Mouse (Mus musculus): Measurements from ENCODE around the gene Uba6. TPM values are rescaled to one million over a fixed set of nuclear protein-coding genes. Genes with fewer than 3 reads are reported as not detected.

Uba6 gene
- total RNA-seq, 2 experiments from 2014 or later: 12.0 to 13.1 TPM

DNA sequence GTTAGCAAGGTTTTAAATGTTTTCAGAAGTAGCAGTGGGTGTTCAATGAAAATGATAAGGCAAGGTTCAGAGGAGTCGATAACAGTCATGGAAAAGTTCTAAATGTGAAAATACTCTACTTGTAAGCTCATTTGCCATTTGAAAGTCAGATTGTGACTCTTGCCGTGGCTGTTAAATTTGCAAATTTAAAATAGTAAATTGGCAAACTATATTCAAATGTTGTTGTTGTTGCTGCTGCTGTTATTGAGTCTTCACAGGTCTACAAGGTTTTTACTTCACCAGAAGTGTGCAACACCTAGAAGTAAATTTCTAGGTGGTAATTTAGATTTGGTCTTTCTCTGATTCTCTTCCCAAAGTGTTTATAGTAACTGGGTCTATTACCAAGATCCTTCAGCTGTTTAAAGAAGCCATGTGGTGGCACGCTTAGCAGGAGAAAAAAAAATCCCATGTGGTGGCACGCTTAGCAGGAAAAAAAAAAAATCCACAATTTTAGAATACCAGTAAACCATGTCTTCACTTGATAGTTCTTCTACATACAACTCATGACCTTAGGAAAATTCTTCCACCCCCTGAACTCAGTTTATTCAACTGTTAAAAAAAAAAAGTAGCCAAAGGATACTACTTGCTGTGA is 99.7 kb downstream of the Uba6 start:
- DNase-seq: no peak

DNA sequence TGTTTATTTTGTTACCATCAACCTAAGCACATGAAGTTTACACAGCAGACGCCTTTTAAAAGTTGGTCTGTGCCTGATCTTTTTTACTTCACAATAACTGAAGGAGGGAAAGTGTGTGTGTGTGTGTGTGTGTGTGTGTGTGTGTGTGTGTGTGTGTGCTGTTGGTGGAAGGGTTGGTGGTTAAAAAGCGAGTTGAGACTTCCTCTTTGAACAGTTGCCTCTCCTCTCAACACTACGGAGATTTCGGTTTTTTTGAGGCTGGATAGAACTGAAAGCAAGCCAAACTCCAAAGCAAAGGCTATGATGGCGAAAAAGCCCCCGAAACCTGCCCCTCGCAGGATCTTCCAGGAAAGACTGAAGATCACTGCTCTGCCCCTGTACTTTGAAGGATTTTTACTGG is 101.1 kb downstream of the Uba6 start, which contains the start of gene Stap1:
TSS of gene Stap1 (plus strand) at position 209 of the 400 bp plus-strand sequence.
- no peak for DNase-seq

DNA sequence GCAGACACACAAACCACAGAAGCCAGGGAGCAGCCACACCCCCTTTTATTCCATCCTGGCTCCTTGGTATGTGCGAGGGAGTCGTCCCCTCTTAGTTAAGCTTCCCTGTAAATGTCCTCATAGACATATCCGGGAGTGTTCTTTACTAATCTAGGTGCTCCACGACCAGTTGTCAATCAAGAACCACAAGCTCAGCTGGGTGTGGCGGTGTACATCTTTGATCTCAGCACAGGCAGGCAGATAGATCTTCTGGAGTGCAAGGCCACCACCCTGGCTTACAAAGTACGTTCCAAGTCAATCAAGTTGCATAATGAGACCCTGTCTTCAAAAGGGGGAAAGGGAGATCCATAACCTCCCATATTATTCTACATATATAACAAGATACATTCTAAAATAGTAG is 103.5 kb downstream of the Uba6 start:
- no peak for DNase-seq

DNA sequence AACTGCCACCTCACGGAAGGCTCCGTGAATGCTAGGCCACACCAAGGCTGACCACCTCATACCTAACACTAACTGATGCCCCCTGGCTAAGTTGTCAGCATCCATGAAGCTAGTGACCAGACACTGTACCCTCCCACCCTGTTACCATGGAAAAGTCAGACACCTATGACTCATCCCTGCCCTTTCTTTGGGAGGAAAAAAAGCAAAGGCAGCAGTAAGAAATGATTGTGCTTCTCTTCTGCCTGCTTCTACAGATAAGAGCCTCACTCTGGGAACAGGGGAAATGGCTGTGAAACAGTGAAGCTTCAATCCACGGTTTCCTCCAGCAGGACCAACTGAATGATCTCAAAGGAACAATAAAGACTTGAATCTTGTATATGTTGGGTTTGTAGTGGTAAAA is 104.2 kb downstream of the Uba6 start:
- peak; percentile 9 for DNase-seq

DNA sequence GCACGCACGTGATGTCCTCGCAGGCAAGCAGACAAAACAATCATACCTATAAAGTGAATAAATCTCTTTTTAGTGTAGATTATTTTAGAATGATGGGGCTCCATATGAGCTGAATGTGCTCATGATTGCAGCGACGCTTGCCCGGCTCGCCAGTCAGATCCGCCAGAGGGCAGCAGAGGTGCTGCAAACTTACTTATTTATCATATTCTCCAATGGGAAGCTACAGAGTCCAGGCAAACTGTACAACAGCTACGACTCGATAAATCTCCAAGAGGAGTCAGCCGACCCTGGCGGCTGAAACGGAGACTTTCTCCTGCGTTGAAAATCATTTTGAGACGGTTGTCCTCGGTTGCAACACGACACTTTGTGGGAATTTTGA is 106.1 kb downstream of the Uba6 start:
- peak; percentile 92 for DNase-seq

DNA sequence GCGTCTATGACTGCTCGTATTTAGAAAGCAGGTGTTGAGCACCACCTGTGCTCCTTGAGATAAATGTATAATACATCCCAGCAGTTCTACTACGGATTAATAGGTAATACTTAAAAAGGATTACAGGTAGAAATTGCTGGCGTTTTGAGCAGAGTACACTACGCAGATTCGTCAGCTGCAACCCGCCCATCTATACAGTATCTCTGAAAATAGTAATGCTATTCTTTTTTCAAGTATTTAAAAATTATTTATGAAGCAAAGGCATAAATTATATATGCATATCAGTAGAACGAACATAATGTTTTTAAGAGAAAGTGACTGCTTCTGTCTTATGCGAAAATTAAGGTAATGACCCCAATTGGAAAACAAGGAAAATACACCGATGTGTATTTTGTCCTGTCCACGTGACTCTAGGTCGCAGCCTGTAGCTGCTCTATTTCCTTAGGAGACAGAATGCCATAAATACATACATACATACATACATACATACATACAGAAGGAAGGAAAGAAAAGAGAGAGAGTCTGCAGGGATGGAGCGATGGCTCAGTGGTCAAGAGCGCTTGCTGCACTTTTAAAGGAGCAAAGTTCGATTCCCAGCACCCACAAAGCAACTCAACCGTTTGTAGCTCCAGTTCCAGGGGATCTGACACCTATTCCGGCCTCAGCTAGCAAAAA is 106.6 kb downstream of the Uba6 start:
- DNase-seq: no peak

DNA sequence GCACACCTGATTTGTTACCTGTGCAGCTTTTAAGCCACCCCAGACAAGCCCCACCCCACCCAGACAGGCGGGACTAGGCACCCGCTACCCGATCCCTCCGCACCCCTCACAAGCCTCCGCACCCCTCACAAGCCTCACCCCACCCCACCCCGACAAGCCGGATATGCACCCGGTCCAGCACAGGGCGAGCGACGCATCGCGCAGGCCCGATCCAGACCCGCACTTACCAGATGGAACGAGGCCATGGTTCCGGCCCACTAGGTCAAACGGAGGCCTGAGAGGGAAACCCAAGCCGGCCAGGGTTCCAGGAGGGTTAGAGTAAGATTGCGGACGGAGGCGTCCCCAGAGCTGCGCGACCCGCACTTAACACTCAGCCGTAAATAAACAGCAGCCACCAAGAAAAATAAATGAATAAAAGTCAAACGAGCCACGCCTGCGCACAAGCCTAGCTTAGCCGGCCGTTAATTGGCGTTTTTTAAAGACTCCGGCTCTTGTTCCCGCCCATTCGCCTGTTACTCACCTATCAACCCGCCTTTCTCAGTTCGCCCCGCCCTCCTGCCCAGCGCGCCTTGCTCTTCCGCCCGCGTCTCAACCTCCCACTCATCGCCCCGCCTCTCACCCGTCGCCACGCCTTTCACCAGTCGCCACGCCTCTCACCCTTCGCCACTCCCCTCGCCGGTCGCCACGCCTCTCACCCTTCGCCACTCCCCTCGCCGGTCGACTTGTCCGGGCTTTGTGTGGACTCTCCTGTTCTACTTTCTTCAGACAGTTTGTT is 107.3 kb downstream of the Uba6 start, which contains the start of gene Cenpc1:
TSS of gene Cenpc1 (minus strand) at position 483 of the 775 bp plus-strand sequence.
- DNase-seq: peak; percentile 97

DNA sequence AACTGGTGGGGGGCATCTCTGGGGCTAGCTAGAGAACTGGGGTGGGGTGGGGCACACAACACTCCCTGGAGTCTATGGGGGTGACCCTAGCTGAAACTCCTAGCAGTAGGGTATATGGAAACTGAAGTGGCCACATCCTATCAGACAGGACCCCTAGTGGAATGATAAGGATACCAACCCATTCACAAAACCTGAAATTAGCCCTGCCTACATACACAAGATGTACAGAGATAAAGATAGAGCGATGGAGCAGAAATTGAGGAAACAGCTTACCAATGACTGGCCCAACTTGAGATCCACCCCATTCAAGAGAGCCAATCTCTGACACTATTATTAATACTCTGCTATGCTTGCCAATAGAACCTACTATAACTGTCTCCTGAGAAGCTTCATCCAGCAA is 109.1 kb downstream of the Uba6 start:
- DNase-seq: no peak

Other genes with a start within 250 kb of the Uba6 start
- gene Cenpc1, start 107.2 kb downstream of the Uba6 start, total RNA-seq (2021): 10 to 100 TPM; 13.5 to 18.4 TPM
- 1 to 10 TPM; 1.2 to 1.5 TPM for gene Stap1, start 101.1 kb downstream of the Uba6 start, total RNA-seq (2021)
- gene Gnrhr, start 25.1 kb upstream of the Uba6 start, total RNA-seq (2021): under 1 TPM; 0.12 to 0.30 TPM
- not detected for gene Tmprss11c, start 116.5 kb upstream of the Uba6 start, total RNA-seq (2021)
- gene Tmprss11d, start 200.6 kb upstream of the Uba6 start, total RNA-seq (2021): not detected

All from adrenal gland, postnatal 10 days (tissue).